Mouse (Mus musculus) bone marrow macrophage, adult 2 months (primary cell): ENCODE data around the gene Ace2. TPM values are rescaled to one million over a fixed set of nuclear protein-coding genes. Genes with fewer than 3 reads are reported as not detected.

Source experiments
- H3K27ac ChIP-seq: 2 replicates; pipeline ENCODE4 v1.5.1; 2012; ENCODE audit warnings: low read depth, low read length; ENCODE audit not compliant: insufficient read depth
- H3K4me1 ChIP-seq: 2 replicates; pipeline ENCODE4 v1.6.1; 2012; ENCODE audit warnings: low read length; ENCODE audit not compliant: control insufficient read depth, insufficient read depth
- H3K4me3 ChIP-seq: 2 replicates; pipeline ENCODE4 v1.5.1; 2012; ENCODE audit warnings: mild to moderate bottlenecking, low read length, moderate library complexity; ENCODE audit not compliant: insufficient read depth
- CTCF ChIP-seq: IDR thresholded peaks from 2 replicates; pipeline ENCODE4 v1.5.1; 2012; ENCODE audit warnings: low read depth, mild to moderate bottlenecking, low read length, moderate library complexity
- POLR2A ChIP-seq: IDR thresholded peaks from 2 replicates; pipeline ENCODE4 v1.6.1; 2012; ENCODE audit warnings: mild to moderate bottlenecking, low read depth, low read length, borderline replicate concordance
- polyA plus RNA-seq: library from polyadenylated mRNA; stranded (reverse); fragments of >200 nt; gene quantifications from 2 replicates; pipeline ENCODE4 v1.2.4, GENCODE M21; 2012; ENCODE audit not compliant: missing spikeins, insufficient read depth, insufficient read length

Ace2 gene
- polyA plus RNA-seq = not detected in 2 replicates

GRCm38 (mm10) chrX:164139032-164139431 lies at the start of gene Ace2:
Gene Ace2, plus strand, starts transcription at chrX:164139332.
- no peak within 1 kb of the TSS for H3K4me3 ChIP-seq
- H3K4me1 ChIP-seq = no peaks in the 10 kb centered on the region
- TF ChIP-seq POLR2A (no peak), CTCF (no peak)
- no peak within 1 kb of the TSS for H3K27ac ChIP-seq

- Histone ChIP-seq H3K27ac (no peak overlapping the region), H3K4me3 (no peak overlapping the region), H3K4me1 (0 out of 2 replicates have a peak, but pooled peaks cover 3% of the 10 kb centered on the region)
- TF ChIP-seq CTCF = no peak
- TF ChIP-seq POLR2A = no peak
Observed at GRCm38 (mm10) chrX:164089916-164090315, 49.2 kb upstream of the Ace2 start.

DNA sequence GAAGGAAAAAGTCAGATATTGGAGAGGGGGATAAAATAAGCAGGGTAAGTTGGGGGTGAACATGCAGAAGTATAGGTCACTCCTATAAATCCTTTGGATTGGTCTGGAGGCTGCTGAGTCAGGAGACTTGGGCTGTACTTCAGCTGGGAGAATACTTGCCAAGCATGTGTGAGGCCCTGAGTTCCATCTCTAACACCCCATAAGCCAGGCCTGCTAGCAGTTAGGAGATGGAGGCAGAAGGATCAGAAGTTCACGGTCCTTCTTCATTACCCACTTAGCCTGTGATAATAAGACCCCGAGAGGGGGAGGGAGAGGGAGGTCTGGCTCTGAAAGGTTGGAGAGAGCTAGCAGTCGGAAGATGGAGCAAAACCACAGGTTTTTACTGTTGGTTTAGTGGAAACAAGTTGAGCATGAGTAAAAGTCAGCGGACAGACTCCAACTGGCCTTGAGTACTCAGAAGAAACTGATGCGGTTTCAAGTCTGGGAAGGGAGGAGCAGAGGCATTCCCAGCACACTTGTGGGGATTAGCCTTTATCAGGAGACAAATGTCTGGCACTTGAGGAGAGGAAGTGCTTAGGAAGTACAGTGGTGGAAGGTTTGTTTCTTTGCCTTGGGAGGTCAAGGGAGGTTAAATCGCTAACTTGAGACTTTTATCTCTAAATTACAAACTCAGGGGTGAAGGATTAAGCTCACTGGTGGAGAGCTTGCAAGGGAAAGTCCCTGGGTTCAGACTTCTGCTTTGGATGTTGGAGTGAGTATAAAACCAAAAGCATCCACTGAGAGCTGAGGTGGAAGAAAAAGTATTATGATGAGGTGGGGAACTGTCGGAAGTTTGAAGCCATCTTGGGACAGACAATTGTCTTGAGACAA lies 46.6 kb upstream of the Ace2 start:
- no peak for TF ChIP-seq POLR2A
- 0 out of 2 replicates have a peak, but pooled peaks cover 3% of the 10 kb centered on the region for H3K4me1 ChIP-seq
- no peak overlapping the region for H3K27ac ChIP-seq
- H3K4me3 ChIP-seq = no peak overlapping the region

- Histone ChIP-seq H3K27ac (no peak overlapping the region), H3K4me1 (0 out of 2 replicates have a peak, but pooled peaks cover 3% of the 10 kb centered on the region), H3K4me3 (no peak overlapping the region)
- TF ChIP-seq POLR2A (no peak), CTCF (no peak)
Observed at GRCm38 (mm10) chrX:164093435-164093834, 45.7 kb upstream of the Ace2 start.

DNA sequence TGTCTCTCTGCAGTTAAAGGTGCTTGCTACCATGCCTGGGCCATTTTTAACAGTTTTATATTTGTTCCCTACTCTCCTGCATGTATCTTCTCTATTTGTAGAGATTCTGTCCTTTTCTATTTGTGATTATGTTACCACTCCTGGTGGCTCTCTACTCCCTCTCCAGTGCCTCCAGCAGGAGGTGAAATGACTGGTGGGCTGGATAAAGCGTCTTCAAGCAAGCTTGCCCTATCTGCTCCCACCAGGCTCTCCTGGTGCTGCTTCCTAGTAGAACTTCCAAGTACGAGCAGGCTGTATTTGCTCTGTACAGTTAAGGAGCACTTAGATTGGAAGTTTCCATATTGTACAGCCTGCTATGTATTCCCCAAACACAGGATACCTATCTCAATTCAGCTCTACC lies 43.3 kb upstream of the Ace2 start:
- no peak overlapping the region for H3K4me3 ChIP-seq
- no peak for TF ChIP-seq POLR2A
- no peak for TF ChIP-seq CTCF
- H3K4me1 ChIP-seq = no peaks in the 10 kb centered on the region
- H3K27ac ChIP-seq = no peak overlapping the region

- no peaks in the 10 kb centered on the region for H3K4me1 ChIP-seq
- no peak overlapping the region for H3K4me3 ChIP-seq
- TF ChIP-seq CTCF (no peak), POLR2A (no peak)
- no peak overlapping the region for H3K27ac ChIP-seq
Observed at GRCm38 (mm10) chrX:164101483-164101882, 37.6 kb upstream of the Ace2 start.

DNA sequence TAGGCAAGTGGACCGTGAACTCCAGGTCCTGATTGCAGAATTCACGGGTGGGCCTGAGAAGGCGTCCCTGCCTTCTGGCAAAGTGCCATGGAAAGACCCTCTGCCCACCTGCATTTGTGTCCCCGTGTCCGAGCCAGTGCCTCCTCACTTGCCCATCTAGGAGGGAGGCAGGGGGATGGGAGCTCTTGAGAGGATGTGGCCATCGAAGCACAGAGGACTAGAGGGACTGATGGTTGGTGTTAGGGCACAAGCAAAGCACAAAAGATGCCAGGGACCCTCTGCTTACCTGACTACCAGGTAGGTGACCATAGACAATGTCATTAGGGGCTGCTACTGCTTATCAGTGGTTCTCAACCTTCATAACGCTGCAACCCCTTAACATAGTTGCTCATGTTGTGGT lies 36.9 kb upstream of the Ace2 start:
- TF ChIP-seq POLR2A = no peak
- TF ChIP-seq CTCF = no peak
- Histone ChIP-seq H3K27ac (no peak overlapping the region), H3K4me1 (no peaks in the 10 kb centered on the region), H3K4me3 (no peak overlapping the region)

GRCm38 (mm10) chrX:164102656-164103055 lies 36.5 kb upstream of the Ace2 start:
- H3K27ac ChIP-seq = no peak overlapping the region
- TF ChIP-seq POLR2A = no peak
- no peak for TF ChIP-seq CTCF
- no peaks in the 10 kb centered on the region for H3K4me1 ChIP-seq
- no peak overlapping the region for H3K4me3 ChIP-seq

DNA sequence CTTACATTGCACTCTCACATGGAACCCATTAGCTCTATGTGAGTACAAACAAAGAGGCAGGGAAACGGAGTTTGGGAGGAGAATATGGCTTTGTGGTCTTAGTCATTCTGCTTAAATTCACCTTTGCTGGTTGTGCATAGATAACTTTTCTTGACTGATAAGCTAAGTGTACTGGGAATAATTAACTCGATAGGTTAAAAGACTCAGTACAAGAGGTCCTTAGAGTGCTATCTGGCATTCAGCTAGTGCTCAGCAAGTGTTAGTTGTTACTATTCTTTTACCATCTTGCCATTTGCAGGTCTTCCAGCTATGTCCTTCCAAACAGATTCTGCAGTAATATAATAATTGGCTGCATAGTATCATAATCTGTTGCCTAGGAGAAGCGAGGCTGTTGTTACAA lies 28.0 kb upstream of the Ace2 start:
- no peak for TF ChIP-seq POLR2A
- TF ChIP-seq CTCF = no peak
- Histone ChIP-seq H3K27ac (no peak overlapping the region), H3K4me3 (no peak overlapping the region), H3K4me1 (no peaks in the 10 kb centered on the region)

DNA sequence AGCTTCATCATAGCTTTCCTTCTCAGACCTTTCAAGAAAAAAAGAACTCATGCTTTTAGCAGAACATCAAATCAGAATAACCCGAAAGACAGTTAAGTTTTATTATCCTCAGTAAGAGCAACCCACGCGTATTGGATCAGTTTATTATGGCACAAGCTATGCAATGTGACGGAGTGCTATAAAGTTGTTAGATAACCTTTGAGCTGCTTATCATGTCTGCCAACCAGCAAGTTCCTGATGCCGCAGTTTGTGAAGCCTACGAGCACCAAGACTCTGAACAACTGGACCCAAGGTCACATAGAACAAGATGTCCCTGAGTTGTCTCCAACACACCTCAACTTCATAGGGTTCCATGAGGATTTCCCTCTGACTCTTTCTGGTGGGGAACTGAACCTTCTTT lies 25.4 kb upstream of the Ace2 start:
- no peak for TF ChIP-seq CTCF
- no peak for TF ChIP-seq POLR2A
- no peak overlapping the region for H3K27ac ChIP-seq
- no peaks in the 10 kb centered on the region for H3K4me1 ChIP-seq
- H3K4me3 ChIP-seq = no peak overlapping the region
